Mouse (Mus musculus) liver, postnatal 0 days (tissue): ENCODE data around the gene Mrps27.

Source experiments
- CTCF ChIP-seq: sonication (generic); IDR thresholded peaks from 2 replicates; pipeline ENCODE4 v1.5.1; 2016; ENCODE audit warnings: antibody characterized with exemption, low read depth
- EP300 ChIP-seq: IDR thresholded peaks from 2 replicates; pipeline ENCODE4 v1.6.1; 2016; ENCODE audit warnings: antibody characterized with exemption, low read depth, mild to moderate bottlenecking

- TF ChIP-seq CTCF (no peak), EP300 (no peak)
Measured at GRCm38 (mm10) chr13:99459612-99460011, 115.0 kb downstream of the Mrps27 start.
